Mouse (Mus musculus) thymus, adult 18-20 months (tissue): ENCODE results near the gene Gpr153.
"Not testable (repeated sequence)": the region's sequence is repeated elsewhere in the genome, so short reads cannot be mapped to it uniquely, and the experiment has no call there.

Experiments
- DNase-seq, 2 experiments: peaks; one replicate each; pipeline ENCODE4 v3.0.0; 2022; ENCODE audit warnings: mixed read lengths in 2 of 2

Gene Gpr153

DNA sequence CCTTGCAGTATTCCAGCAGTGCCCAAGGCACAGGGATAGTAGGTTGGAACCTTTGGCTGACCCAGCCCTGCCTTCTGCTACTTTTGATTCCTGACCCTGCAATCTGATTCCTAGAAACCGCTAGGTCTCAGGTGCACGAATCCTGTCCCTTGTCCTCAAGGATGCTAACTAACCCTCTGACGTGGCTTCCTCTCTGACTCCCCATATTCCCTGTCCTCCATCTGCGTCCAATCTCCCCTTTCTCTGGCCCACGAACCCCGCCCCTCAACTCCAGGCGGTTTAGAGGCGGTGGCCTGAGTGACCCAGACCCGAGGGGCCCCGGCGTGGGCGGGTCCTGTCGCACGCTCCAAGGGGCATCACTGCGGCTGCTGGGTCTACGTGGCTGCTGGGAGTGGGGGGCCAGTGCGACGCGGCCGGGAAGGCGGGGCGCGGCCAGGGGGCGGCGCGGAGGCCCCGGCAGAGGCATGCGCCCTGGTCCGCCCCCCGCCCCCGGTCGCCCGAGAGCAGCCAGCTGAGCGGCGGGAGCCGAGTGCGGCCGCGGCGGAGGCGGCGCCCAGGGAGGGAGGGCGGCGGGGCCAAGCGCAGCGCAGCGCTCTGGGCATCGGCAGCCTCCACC lies at the start of gene Gpr153:
Gene Gpr153 (plus strand): TSS at position 612 of the 616 bp plus-strand sequence.
- DNase-seq, result no peak

DNA sequence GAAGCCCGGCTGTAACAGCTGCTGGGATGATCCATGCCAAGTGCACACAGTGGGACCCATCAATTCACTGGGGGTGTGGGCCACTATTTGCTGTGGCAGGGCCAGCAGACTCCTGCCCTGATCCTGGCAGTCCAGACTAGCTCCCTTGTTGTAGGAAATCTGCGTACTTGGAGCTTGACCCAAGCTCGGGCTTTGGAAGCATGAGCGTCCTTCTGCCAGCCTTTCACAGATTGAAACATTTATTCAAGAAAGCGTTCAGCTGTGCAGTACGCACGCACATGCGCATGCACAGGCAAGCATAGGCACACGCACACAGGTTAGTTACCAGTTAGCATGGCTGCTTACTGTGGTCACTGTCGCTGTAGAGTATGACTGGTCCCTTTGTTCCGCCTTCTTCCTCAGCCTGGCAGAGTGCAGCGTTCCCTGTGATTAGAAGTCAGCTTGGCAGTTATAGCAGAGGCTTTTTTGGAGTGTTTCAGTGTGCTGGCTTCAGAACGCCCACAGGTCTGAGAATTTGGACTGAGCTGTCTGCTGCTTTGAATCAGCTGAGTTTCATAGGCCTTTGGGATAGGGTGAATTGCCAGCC lies 47.0 kb upstream of the Gpr153 start:
- DNase-seq, result no peak

DNA sequence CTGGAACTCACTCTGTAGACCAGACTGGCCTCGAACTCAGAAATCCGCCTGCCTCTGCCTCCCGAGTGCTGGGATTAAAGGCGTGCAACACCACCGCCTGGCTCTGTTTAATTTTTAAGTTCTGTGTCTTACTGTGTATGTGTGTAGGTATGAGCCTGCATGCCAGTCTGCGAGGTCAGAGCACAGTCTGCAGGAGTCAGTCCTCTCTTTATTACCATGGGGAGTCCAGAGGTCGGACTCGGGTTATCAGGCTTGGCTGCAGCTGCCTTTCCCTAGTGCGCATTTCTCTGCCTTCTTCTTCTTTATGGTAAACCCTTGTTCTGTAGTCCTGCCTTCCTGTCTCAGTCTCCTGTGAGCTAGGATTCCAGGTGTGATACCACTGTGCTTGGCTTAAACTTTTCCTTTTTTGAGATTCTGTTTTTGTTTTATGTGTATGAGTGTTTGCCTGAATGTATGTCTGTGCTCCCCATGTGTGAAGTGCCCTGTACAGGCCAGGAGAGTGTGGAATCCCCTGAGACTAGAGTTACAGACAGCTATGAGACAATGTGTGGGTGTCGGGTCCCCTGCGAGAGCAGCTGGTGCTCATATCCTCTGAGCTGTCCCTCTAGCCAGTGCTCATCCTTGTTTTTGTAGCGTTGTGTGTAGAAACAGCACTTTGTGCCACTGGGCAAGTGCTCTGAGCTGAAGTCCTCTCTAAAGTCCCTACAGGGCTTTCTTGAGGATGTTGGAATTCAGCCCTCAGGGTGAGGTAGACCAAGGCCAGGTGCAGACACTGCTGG lies 46.1 kb upstream of the Gpr153 start:
- DNase-seq, result no peak

DNA sequence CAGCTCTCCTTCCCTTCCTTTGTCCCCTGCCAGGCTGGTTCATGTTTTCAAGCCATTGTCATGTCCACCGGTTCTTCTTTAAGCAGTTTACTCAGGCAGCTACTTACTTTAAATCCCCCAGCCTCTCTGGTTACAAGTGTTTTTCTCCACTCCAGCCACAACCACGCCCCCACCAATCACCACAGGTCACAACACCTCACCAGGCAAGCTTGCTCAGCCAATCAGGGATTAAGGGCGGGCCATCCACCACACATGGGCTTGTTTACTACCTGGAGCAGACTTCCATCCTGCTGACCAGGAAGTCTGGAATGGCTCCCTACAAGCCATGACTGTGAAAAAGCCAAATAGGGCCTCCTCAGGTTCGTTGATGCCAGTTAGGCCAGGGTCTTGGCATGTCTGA lies 43.7 kb upstream of the Gpr153 start:
- not testable (repeated sequence) for DNase-seq

DNA sequence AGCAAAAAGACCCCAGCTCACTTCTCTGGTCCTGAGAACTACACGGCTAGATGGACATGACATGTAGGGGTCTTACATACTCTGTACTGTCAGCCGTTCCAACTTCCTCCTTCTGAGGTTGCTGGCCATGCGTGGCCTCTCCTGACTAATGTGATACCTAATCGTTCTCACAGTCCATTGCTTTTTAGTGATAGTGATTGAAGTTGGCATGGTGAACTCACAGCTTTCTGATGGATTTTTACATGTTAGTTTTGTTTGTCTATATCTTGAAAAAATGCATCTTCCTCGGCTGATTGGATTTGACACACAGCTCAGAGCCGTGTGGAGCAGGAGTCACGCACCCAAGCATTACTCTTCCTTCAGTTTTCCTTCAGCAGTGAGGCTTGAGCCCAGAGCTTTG lies 42.7 kb upstream of the Gpr153 start:
- DNase-seq, result no peak

DNA sequence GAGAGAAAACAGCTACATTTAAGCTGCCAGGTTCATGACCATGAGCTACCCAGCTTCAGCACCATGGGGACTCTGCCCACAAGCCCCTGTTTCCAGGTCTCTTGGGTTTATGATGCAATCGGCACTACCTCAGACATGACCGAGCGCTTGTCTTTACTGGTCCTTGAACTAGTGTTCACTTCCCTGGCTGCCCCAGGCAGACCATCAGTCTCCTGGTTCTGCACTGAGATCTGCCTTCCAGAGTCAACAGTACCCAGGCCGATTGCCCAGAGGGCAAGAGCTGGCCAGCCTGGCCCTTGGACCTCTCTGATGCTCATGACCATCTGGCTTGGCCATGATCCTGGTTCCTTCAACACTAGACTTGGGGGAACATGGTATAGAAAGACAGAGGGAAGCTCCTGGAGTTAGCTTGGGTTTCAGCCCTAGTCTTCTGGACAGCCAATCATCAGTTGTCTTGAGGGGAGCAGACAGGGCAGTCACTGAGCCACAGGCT lies 41.6 kb upstream of the Gpr153 start:
- no peak for DNase-seq

DNA sequence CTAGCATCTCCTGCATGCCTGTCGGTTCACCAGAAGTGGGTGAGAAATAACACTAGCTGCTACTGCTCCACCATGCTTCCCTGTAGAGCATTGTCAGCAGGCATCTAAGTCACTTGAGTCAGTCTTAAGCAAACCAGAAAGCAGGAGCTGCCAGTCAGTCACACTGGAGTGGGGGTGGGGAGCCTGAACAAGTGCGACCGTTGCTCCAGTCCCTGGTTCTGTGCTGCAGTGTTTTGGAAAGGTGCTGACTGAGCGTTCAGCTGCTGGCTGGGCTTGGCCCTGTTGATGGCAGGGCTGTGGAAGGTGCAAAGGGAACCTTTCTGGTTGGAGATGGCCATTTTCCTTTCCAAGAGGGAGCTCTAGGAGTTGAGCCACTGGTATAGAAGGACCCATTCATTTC lies 34.1 kb upstream of the Gpr153 start:
- DNase-seq, result no peak

DNA sequence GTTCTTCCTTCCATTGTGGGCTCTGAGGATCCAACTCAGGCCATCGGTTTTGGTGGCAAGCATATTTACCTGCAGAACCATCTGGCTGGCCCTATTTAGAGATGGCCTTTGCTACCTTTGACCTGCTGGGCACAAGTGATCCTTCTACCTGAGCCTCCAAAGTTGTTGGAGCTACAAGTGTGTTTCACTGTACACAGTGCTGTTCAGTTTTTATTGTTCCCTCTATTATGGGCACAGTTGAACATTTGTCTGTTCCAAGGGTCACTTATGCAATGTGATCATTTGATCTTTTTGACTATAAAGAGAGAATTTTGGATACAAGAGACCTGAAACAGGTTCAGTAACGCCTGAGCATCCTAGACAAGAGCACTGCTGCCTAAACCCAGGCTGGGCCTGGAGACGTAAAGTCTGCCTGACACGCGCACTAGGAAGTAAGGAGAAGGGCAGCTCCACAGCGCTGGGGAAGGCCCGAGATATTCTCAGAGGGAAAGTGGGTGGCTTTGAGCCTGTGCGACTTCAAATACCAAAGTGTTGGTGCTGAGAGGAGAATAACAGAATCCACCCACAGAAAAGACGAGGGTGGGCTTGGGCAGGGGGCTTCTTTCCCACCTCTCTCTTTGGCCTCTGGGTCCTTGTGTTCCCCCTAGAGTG lies 30.7 kb upstream of the Gpr153 start:
- no peak for DNase-seq

DNA sequence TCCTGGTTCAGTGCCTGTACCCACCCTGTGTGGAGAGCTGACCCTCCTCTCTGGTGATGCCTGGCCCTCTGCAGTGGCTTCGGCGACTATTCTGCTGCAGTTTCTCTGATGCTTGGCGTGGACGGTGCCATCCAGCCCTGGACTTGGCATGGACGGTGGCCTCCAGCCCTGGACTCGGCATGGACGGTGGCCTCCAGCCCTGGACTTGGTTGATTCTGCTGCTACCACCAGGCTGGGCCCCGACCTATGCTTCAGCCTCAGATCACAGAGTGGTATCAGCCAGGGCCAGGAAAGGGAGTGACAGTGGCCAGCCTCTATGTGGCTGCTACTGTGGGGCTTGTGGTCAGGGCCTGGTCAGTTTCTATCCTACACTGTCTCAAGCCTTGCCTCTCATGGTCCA lies 30.1 kb upstream of the Gpr153 start:
- DNase-seq, result no peak

DNA sequence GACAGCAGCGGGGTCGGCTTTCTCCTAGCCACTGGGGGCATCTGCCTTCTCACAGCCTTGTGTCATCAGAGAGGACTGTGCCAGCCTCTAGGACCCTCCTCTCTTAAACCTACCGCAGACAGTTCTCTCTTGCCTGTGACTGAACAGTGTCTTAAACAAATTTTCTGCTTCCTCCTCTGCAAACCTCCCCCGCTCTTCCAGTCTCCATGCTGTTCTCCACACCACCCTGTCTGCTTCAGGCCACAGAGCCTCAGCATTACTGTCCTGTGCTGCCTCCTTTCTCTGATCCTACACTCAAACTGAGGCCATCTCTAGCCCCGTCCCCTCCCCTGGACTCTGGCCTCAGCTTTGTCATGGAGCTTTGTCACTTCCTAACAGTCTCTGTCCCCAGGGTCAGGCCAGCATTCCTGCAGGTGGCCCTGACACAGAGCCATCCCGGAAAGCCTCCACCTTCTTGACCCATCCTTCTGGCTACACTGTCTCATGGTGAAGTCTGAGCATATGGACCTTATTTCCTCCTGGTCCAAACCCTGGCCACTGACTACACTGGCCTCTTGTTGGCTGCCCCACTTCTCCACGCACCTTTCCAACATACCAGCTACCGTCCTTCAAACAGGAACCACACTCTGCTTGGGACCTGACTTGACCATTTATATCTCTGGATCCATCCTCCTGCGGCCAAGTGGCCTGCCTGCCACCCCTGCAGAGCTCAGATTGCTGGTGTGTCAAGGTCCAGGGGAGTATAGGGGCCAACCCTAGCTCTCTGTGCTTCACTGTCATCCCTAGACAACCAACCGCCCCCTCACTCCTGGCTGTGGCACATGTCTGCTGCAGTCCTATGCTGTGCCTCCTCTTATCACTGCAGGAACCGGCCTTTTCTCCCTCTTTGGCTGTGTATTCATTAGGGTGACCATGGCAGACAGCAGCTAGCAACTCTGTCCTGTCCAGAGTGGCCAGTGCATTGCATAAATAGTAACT lies 29.2 kb upstream of the Gpr153 start:
- DNase-seq, result no peak

DNA sequence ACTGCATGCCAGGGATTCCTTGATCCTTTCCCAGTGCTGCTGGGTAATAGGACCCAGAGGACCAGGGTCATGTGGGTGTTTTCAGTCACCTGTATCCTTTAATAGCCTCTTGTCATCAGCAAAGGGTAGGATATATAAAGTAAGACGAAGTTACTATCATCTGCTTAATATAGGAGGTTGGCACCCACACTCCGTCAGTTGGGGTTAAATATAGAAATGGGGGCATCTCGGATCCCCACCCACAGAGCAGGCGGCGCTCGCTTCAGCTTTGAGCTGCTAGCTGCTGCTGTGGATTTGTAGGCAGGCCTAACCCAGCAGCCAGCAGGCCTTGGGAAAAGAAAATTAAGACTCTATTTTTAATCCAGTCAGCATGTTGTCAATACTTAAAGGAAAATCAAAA lies 28.0 kb upstream of the Gpr153 start:
- DNase-seq, result no peak

DNA sequence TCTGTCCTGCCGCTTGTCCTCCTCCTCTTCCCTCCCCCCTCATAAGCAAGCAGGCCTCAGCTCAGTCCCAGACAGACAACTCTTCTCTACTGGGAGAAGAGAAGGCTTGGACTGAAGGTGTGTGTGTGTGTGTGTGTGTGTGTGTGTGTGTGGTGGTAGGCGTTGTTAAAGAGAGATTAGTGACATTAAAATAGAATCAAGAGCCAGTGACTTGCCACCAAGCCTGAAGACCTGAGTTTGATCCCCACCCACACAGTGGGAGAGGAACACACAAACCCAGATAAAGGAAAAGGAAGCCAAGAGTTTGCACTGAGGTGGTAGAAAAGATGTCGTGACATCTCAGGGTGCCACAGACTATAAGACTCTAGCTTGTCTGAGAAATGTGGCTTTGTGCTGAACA lies 26.8 kb upstream of the Gpr153 start:
- peak in 1 of 2 experiments; percentile 12 for DNase-seq

DNA sequence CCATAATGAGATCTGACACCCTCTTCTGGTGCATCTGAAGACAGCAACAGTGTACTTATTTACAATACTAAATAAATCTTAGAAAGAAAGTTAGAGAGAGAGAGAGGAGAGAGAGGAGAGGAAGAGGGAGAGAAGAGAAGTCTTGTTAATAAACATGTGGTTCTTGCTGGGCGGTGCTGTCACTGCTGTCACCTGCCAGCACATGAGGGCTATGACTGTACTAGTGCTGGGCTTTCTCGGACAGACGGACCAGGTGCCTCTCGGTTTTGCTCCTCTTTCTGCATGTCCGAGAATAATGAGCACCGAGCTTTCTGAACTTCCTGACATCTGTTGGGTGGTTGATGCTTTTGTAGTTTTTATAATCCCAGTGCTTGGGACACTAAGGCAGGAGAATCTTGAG lies 23.4 kb upstream of the Gpr153 start:
- no peak for DNase-seq

DNA sequence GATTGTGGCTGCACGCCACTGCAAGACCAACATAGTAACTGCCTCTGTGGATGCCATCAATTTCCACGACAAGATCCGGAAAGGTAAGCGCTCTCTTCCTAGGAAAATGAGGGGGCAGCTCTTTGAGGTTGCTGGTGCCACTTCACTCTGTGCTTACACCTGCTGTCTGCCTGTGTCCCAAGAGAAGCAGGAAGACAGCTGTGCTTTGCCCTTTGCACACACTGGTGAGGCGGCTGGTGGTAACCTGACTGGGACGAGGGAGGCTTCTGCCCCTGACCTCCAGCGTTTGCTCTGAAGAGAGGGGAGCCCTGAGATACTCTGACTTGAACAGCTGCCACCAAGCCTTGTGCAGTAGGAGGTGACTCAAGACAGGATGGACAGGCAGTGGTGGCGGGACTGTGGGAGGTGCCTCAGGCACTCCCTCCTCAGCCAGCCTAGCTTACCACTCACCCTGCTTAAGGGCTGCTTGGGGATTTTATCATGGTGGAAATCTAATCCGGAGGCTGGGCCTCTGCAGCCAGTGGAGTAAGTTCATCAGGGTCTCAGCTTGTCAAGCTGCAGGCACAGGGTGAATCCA lies 20.8 kb upstream of the Gpr153 start:
- DNase-seq, result no peak

DNA sequence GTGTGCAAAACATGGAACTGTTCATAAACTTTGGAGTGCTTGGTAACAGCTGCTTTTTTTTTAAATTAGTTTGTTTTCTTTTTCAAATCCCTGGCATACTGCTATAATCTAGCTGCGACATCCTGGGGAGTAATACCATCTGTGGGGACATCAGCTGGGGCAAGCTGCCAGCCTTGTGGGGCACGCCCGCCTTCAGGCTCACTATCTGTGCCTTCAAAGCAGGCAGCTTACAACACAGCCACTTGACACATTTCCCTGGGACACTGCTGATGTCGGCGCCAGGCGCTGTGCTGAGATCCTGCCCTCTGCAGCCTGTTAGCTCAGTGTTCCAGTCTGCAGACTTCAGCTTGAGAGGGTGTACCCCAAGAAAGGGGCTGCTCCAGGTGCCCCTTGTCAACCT lies 17.0 kb upstream of the Gpr153 start:
- DNase-seq, result no peak

DNA sequence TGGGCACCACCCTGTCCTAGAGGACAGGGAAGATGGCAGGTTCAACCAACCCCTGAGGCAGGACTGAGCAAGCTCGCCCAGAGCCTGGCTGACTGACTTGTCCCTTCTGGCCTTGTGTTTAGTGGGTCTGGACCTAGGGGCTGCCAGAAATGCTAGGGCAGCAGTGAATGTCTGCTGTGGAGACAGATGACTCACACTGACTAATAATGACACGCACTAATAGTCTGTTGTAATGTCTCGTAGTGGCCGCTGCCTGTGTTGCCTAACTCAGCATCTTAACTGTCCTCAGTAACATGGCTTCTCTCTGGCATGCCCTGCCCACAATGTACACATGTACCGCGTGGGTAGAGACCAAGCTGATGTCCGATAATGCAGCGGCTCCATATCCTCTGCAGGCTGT lies 13.6 kb upstream of the Gpr153 start:
- DNase-seq, result no peak

DNA sequence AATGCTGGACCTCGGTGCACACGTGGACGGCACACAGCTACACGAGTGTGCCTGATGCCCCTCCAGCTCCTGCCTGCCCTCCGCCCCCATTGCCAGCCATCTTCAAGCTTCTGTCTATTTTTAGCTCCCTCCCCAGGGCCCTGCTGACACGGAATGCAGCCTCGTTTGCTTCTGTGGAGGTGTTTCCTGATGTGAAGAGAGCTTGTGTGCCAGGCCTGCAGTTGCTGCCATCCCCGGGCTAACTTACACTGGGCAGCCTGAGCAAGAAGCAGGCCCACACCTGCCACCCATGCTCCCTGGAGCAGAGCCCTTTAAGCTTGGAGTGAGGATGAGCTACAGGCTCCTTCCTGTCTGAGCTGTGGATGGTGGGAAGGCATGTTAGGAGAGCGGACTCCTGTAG lies 11.8 kb upstream of the Gpr153 start:
- DNase-seq, result no peak

DNA sequence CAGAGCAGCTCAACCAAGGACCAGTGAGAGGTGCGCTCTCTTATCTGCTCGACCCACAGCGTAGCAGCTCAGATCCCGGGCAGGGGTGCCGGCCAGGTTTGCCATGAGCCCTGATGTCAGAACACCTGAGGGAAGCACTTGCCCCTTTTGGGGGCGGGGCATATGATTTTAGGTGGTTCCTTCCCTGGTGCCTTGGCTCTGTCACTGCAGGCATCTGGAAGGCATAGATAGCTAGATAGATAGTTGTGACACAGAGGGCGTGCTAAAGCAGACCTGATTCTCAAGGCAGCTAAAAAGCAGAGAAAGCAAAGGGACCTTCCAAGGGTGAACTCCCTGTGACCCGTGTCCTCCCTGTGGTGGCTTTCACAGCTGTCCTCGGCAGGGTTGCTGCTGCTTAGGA lies 10.9 kb upstream of the Gpr153 start:
- DNase-seq, result no peak

DNA sequence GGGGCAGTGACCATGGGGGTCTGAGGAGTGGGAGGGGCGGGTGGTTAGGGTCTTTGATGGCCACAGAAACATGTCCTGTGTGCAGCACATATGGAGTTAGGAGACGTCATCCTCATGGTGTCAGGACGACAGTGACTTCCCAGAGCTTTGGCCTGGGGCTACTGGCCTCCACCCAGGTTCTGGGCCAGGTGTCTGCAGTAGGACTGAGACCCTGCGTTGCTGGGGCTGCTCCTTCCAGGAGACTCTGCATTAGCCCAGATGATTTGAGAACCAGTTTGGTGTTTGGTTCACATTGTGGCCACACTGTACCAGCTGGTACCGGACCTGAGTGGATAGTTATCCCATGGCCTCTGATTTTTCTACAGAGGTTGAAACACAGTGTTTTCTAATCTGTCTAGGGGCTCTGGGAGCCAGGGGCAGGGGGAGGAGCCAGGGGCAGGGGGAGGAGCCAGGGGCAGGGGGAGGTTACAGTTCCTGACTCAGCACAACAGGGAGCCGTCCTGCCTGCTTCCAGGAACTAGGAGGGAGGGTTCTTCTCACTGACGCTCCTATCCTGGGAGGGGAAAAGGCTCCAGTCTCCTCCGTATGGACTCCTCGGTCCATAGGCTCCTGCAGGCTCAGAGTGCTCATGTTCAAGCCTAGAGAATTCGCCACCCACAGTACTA lies 10.4 kb upstream of the Gpr153 start:
- no peak for DNase-seq

DNA sequence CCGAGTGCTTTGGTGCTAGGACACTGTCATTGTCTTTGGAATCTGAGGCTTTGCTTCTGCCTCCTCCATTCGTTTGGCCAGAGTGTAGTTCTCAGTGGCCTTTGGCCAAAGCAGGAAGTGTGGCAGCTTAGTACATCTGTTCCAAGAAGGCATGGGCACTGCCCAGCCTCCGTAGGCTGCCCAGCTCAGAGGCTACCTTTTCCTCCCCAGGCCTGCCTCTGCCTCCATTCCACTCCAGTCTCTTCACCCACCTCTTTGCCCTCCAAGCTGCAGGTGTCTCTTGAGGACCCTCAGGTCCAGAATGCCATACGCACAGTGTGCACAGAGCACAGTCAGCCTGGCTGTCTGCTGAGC lies 9.9 kb upstream of the Gpr153 start:
- DNase-seq, result no peak

DNA sequence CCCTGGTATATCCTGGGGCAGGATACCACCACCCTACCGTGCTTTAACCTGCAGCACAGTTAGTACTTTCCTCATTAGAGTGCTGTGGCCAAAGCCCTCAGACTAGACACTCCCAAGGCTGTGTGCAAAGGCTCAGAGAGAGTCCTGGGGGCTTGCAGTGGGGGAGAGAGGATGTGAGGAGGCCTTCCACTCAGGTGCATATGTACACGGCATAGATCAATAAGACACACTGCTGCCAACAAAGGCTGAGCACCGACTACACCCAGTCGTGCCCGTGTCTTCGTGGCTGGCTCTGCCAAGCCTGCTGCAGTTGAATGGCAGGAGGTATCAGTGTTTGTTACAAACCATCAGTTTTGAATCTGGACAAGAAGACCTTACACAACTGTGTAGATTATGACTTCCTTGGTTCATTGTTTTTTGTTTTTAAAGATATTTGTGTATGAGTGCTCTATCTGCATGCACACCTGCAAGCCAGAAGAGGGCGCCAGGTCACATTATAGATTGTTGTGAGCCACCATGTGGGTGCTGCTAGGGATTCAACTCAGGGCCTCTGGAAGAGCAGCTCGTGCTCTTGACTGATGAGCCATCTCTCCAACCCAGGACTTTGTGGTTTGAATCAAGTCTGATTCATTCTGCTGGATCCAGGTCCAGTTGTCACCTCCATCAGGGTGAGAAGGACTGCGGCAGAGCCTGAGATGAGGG lies 9.0 kb upstream of the Gpr153 start:
- no peak for DNase-seq
